Mouse (Mus musculus) lung, embryonic 16.5 days (tissue): Measurements from ENCODE around the gene Mmrn1. TPM values are rescaled to one million over a fixed set of nuclear protein-coding genes. Genes with fewer than 3 reads are reported as not detected.
"Not testable (repeated sequence)": the region's sequence is repeated elsewhere in the genome, so short reads cannot be mapped to it uniquely, and the experiment has no call there.

Experiments
- ATAC-seq: fragments of 200-750 bp; cut with Nextera tagmentation; 2 replicates; pipeline ENCODE4 v1.8.0; 2017; ENCODE audit warnings: low read depth, mild to moderate bottlenecking, moderate library complexity
- H3K27ac ChIP-seq: fragments of 300-500 bp; sonication (generic); 2 replicates; pipeline ENCODE4 v1.5.1; 2014; ENCODE audit warnings: mild to moderate bottlenecking, control low read depth, low read length
- H3K27me3 ChIP-seq: fragments of 300-500 bp; sonication (generic); 2 replicates; pipeline ENCODE4 v1.6.1; 2014; ENCODE audit warnings: low read depth, low read length, mixed read lengths; ENCODE audit not compliant: control insufficient read depth, insufficient read depth
- H3K36me3 ChIP-seq: fragments of 300-500 bp; sonication (generic); 2 replicates; pipeline ENCODE4 v1.6.1; 2014; ENCODE audit warnings: low read length; ENCODE audit not compliant: control insufficient read depth, insufficient read depth
- H3K4me1 ChIP-seq: fragments of 300-500 bp; sonication (generic); replicated peaks from 2 replicates; pipeline ENCODE4 v1.6.1; 2014; ENCODE audit warnings: low read length, mixed read lengths; ENCODE audit not compliant: control insufficient read depth, insufficient read depth
- H3K4me2 ChIP-seq: fragments of 300-500 bp; sonication (generic); 2 replicates; pipeline ENCODE4 v1.6.1; 2014; ENCODE audit warnings: low read depth, low read length, control low read depth
- H3K4me3 ChIP-seq: fragments of 300-500 bp; sonication (generic); 2 replicates; pipeline ENCODE4 v1.5.1; 2014; ENCODE audit warnings: mild to moderate bottlenecking, low read length, control low read depth
- H3K9ac ChIP-seq: fragments of 300-500 bp; sonication (generic); 2 replicates; pipeline ENCODE4 v1.6.1; 2014; ENCODE audit warnings: low read length, control low read depth
- H3K9me3 ChIP-seq: fragments of 300-500 bp; sonication (generic); 2 replicates; pipeline ENCODE4 v1.6.1; 2016; ENCODE audit warnings: low read length; ENCODE audit not compliant: control insufficient read depth
- WGBS: fragments of 180-500 bp; shearing (Covaris S2); extraction: QIAGEN DNeasy Blood & Tissue Kit; methylation state at CpG from one replicate; pipeline ENCODE4 v1.1.7; 2014; 5-methylcytosine and 5-hydroxymethylcytosine counted together
- polyA plus RNA-seq: library from polyadenylated mRNA; unstranded; fragments of >200 nt; fragmentation: Nextera tagmentation; extraction: Ambion mirVana; gene quantifications from 2 replicates; pipeline ENCODE4 v1.2.1, GENCODE M21; 2015

Mmrn1 gene
- 15.3 and 19.0 TPM in 2 replicates for polyA plus RNA-seq

DNA sequence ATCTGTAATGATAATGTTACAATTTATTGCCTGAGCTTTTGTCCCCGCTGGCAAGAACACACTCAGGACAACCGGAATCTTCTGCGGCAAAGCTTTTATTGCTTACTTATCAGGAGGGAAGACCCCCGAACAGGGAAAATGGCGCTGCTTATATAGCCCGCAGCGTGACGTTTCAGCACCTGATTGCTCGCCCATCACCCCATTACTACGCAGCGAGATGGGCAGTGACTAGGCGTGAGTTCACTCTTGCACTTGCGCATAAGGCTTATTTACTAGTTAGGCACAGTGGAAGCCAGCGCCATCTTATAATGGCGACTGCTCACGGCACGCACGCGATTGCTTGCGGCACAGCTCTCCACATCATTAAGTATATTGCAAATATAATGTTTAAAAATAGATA is at the start of gene Mmrn1:
Gene Mmrn1, plus strand, starts transcription at position 301 of the 400 bp plus-strand sequence.
- 92% methylated on average over 20 of the region's 20 CpGs for WGBS
- not testable (repeated sequence) for H3K27ac ChIP-seq

GRCm38 (mm10) chr6:60880362-60880761 is 44.4 kb upstream of the Mmrn1 start:
- Histone ChIP-seq H3K4me1 (no peaks in the 10 kb centered on the region), H3K9me3 (no peaks in the 10 kb centered on the region), H3K9ac (no peak overlapping the region), H3K27me3 (no peaks in the 10 kb centered on the region), H3K27ac (no peak overlapping the region), H3K4me2 (no peak overlapping the region), H3K4me3 (no peak overlapping the region), H3K36me3 (no peaks in the 10 kb centered on the region)
- 86% methylated on average over 7 of the region's 7 CpGs for WGBS
- ATAC-seq: no peak

More for the DNA sequence above, at the start of gene Mmrn1:
- not testable (repeated sequence) for H3K4me3 ChIP-seq, ATAC-seq, H3K4me2 ChIP-seq, H3K36me3 ChIP-seq, H3K9me3 ChIP-seq, H3K4me1 ChIP-seq, H3K9ac ChIP-seq, H3K27me3 ChIP-seq

DNA sequence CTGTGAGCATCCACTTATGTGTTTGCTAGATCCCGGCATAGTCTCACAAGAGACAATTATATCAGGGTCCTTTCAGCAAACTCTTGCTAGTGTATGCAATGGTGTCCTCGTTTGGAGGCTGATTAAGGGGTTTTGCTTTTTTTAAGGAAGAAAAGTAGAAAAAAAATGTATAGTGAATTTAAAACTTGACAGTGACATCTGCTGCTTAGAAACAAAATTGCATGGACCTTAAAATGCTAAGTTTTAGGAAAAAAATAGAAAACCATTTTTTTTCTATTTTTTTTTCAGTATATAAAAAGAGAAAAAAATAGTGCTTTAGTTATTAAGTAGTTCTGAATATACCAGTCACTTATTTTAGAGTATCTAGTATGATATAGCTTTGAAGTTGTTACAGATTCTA is 43.2 kb upstream of the Mmrn1 start:
- Histone ChIP-seq H3K27me3 (no peaks in the 10 kb centered on the region), H3K9me3 (no peaks in the 10 kb centered on the region), H3K27ac (no peak overlapping the region), H3K4me1 (no peaks in the 10 kb centered on the region), H3K4me3 (no peak overlapping the region), H3K36me3 (no peaks in the 10 kb centered on the region), H3K9ac (no peak overlapping the region), H3K4me2 (no peak overlapping the region)
- ATAC-seq: no peak
- 68% methylated on average over 2 of the region's 2 CpGs for WGBS

DNA sequence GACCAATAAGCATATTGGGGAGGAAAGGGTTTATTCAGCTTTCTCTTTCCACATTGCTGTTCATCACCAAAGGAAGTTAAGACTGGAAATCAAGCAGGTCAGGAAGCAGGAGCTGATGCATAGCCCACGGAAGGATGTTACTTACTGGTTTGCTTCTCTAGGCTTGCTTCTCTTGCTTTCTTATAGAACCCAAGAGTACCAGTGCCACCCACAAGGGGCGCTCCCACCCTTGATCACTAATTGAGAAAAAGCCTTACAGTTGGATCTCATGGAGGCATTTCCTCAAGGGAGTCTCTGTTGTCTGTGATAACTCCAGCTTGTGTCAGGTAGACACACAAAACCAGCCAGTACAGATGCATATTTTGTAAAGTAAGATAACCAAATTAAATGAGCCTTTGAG is 17.5 kb upstream of the Mmrn1 start:
- no peaks in the 10 kb centered on the region for H3K4me1 ChIP-seq
- H3K4me2 ChIP-seq: no peak overlapping the region
- WGBS: 80% methylated on average over 2 of the region's 2 CpGs
- no peaks in the 10 kb centered on the region for H3K27me3 ChIP-seq
- H3K36me3 ChIP-seq: no peaks in the 10 kb centered on the region
- no peak overlapping the region for H3K4me3 ChIP-seq
- no peaks in the 10 kb centered on the region for H3K9me3 ChIP-seq
- no peak overlapping the region for H3K9ac ChIP-seq
- H3K27ac ChIP-seq: no peak overlapping the region
- ATAC-seq: no peak

DNA sequence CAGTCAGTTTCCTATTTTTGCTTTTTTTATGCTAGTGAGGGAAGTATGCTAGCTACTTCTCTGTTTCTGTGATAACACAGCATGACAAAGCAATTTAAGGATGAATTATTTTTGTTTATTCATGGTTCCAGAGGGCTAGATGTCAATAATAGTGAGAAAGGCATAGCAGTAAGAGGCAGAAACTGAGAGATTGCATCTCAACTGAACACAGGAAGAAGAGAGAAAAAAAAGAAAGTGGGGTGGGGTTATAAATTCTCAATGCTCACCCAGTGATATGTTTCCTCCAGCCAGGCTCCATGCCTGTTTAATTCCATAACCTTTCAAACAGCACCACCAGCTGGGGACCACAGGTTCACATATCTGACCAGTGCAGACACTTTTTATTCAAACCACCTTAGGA is 6.6 kb downstream of the Mmrn1 start:
- Histone ChIP-seq H3K4me3 (no peak overlapping the region), H3K36me3 (no peaks in the 10 kb centered on the region), H3K4me1 (no peaks in the 10 kb centered on the region), H3K27me3 (no peaks in the 10 kb centered on the region), H3K27ac (no peak overlapping the region), H3K4me2 (no peak overlapping the region), H3K9ac (no peak overlapping the region), H3K9me3 (no peaks in the 10 kb centered on the region)
- no peak for ATAC-seq

GRCm38 (mm10) chr6:60934835-60935234 is 10.1 kb downstream of the Mmrn1 start:
- no peak for ATAC-seq
- Histone ChIP-seq H3K4me3 (no peak overlapping the region), H3K27ac (no peak overlapping the region), H3K9me3 (no peaks in the 10 kb centered on the region), H3K4me2 (no peak overlapping the region), H3K36me3 (no peaks in the 10 kb centered on the region), H3K9ac (no peak overlapping the region), H3K4me1 (no peaks in the 10 kb centered on the region), H3K27me3 (no peaks in the 10 kb centered on the region)
- WGBS: 26% methylated on average over 4 of the region's 4 CpGs

GRCm38 (mm10) chr6:60935448-60936130 is 10.8 kb downstream of the Mmrn1 start:
- 38% methylated on average over 4 of the region's 4 CpGs for WGBS
- Histone ChIP-seq H3K4me3 (no peak overlapping the region), H3K36me3 (no peaks in the 10 kb centered on the region), H3K9me3 (no peaks in the 10 kb centered on the region), H3K4me2 (no peak overlapping the region), H3K27me3 (no peaks in the 10 kb centered on the region), H3K27ac (no peak overlapping the region), H3K4me1 (no peaks in the 10 kb centered on the region), H3K9ac (no peak overlapping the region)
- ATAC-seq: no peak

DNA sequence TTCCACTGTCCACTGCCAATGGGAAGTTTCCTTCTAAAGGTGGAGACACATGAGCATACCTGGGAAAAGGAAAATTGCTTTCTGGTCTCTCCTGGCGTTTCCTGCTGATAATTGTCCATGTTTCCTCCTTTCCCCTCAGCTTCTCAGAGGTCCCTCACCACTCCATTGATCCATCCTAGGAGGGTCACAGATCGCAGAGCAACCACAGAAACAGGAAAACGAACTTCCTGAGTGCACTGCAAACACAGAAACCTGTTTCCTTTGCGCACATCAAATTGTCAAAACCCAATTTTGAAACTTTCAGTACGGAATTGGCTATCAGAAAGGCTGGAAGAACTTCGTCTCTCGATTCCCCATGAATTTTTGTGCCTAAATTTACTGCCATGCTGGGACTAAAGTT is 19.4 kb downstream of the Mmrn1 start:
- H3K4me3 ChIP-seq: peak overlapping the region; percentile 27
- H3K9ac ChIP-seq: no peak overlapping the region
- peak overlapping the region; percentile 38; the same call in 1 of the 2 replicates for H3K27ac ChIP-seq
- 60% methylated on average over 7 of the region's 7 CpGs for WGBS
- no peaks in the 10 kb centered on the region for H3K27me3 ChIP-seq
- no peaks in the 10 kb centered on the region for H3K9me3 ChIP-seq
- ATAC-seq: no peak
- no peaks in the 10 kb centered on the region for H3K4me1 ChIP-seq
- no peaks in the 10 kb centered on the region for H3K36me3 ChIP-seq
- H3K4me2 ChIP-seq: peak overlapping the region; percentile 21

GRCm38 (mm10) chr6:60944621-60945020 is 19.8 kb downstream of the Mmrn1 start:
- Histone ChIP-seq H3K27me3 (no peaks in the 10 kb centered on the region), H3K9ac (peak overlapping the region; percentile 41; the same call in 1 of the 2 replicates), H3K9me3 (no peaks in the 10 kb centered on the region), H3K4me2 (peak overlapping the region; percentile 21), H3K4me3 (peak overlapping the region; percentile 27), H3K36me3 (no peaks in the 10 kb centered on the region), H3K27ac (peak overlapping the region; percentile 38), H3K4me1 (no peaks in the 10 kb centered on the region)
- no peak for ATAC-seq
- 60% methylated on average over 9 of the region's 9 CpGs for WGBS

GRCm38 (mm10) chr6:60950415-60950814 is 25.6 kb downstream of the Mmrn1 start:
- Histone ChIP-seq H3K4me2 (no peak overlapping the region), H3K27me3 (no peaks in the 10 kb centered on the region), H3K36me3 (no peaks in the 10 kb centered on the region), H3K4me1 (no peaks in the 10 kb centered on the region), H3K4me3 (no peak overlapping the region), H3K27ac (no peak overlapping the region), H3K9me3 (no peaks in the 10 kb centered on the region), H3K9ac (no peak overlapping the region)
- ATAC-seq: no peak
- WGBS: 63% methylated on average over 3 of the region's 3 CpGs
